Mouse (Mus musculus) kidney, postnatal 10 days (tissue): ENCODE results near the gene Apol6.

Source experiments
- DNase-seq: peaks from one replicate; pipeline ENCODE4 v3.0.0; 2021; ENCODE audit warnings: mixed read lengths

Apol6 gene

DNA sequence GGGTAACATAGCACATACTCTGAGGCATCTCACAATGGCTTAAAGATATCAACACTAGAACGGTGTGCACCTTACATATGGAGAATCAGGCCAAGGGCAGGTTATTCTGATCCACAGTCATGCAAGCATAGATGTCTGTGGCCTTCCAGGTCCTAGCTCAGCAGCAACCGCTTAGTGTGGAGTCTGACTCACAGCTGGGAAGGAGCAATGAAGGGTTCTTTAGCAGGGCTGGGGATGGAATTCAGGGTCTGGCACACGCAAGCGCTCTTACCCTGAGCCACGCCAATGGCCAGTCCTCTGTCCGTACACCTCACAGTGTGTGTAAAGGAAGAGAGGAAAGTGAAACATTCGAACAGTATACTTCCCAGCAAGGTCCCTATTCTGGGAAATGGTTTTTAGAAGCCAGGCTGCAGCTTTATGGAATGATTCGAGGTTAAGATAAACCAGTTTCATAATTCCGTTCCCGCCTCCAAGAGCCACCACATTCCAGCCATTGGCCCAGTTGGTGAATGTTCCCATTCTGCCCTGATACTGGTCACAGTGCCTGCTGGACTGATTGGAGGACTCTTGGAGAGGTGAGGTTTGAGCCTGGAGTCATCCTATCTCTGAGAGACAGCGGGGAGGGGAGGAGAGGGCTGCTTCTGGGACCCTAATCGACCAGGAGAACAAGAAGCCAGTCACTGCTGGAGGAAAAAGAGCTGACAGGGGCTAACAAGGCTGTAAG, at the start of gene Apol6:
Gene Apol6 (plus strand): TSS at position 133 of the 724 bp plus-strand sequence.
- no peak for DNase-seq

DNA sequence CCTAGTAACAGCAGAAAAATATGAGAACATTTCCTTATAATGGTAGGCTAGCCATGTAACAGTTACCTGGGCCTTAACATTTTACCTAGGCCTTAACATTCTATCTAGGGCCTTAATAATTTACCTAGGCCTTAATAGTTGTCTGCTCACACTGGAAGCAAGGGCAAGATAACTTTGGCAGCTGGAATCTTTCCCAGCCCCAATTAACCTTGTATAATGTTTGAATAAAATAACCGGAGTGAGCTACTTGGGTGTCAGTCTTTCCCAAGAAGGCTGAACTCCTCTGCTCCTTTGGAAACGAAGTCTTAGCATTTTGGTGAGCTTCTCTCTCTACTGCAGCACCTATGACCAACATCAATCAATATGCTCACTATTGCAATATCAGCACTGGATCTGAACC, 46.5 kb upstream of the Apol6 start:
- DNase-seq, result no peak

DNA sequence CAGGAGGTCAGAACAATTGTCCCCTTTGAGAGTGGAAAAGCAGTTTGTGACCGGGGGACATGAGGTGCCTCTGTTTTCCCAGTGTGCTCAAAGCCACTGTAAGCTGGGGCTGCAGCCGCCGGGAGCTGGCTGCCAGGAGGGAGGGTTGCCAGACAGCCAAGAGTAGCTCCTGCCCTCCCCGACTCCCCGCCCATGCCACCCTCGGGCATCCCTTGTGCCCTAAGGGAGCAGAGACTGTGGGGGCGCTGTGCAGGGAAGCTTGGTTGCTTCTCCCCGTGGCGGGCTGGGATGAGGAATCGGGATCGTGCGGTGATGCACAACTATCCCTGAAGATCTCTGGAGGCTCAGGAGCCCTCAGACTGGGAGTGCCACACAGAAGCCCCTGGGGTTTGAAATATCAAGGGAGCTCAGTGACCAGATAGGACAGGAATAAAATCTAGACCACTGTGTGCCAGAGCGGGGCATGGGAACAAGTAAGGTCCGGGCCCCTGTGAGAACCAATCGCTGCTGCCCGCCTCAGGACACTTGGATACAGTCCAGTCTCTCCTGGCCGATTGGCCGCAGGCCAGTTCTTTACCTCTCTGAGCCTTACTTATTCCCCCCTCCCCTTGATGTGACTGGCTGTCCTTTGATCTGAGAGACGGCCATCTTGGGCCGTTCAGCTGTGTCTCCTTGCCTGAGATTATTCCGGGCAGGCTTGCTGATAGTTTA, 45.5 kb upstream of the Apol6 start:
- peak; percentile 57 for DNase-seq

DNA sequence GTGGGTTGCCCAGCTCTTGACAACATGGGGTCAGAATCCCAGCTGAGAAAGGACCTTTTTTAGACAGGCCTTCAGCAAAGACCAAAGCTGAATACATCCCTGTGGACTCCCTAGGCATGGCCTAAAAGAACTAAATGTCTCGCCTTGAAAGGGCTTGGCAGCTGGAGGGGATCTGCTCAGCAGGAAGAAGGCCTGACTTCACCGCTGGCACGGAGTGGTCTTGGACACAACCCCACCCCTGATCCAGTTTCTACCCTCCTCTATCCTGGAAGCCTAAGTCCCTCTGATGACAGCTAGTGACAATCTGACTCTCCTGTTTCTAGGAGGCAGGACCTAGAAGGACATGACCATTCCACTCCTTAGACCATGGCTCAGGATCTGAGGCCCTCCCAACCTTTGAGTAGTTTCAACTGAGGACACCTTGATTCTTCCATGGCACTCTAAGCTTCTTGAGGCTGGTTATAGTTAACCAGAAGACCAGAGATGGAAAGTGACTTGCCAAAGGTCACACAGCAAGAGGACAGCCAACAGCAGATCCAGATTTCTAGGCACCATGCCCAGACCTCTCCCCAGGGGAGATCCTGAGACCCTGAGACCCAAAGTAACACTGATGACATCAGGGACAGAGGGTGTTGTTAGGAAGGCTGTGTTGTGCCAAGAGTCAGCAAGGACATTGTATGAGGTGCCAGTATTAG, 41.2 kb upstream of the Apol6 start:
- no peak for DNase-seq

DNA sequence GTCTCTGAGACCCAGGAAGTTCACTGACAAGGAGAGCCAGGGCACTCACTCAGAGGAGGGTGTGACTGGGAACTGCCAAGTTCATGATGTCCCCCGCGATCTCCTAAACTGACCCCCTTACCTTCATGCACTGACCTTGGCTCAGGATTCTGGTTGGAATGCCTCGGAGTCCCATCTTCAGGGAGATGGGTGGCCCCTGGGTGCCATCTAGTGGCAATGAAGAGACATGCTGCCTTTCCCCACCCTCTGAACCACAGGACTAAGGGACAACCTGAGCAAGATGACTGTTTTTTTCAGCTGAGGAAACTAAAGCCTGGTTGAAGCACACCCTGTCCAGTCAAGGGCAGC, 40.7 kb upstream of the Apol6 start:
- peak; percentile 72 for DNase-seq

DNA sequence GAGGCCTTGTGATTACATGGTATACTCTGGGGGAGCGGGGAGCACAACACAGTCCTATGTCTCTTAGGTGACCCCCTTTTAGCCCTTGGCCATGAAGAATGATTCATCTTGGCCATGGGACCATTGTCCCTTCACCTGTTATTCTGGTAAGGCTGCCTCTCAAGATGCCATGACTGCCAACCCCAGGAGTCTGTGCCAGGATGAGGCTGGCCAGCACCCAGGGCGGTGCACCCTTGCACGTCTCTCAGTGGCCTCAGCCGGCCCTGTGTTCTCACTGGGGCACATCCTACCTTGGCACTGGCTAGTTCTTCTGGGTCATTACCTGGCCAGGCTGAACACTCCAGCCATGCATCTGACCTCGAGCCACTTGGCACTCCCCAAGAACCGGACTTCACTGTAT, 35.7 kb upstream of the Apol6 start:
- DNase-seq, result no peak

DNA sequence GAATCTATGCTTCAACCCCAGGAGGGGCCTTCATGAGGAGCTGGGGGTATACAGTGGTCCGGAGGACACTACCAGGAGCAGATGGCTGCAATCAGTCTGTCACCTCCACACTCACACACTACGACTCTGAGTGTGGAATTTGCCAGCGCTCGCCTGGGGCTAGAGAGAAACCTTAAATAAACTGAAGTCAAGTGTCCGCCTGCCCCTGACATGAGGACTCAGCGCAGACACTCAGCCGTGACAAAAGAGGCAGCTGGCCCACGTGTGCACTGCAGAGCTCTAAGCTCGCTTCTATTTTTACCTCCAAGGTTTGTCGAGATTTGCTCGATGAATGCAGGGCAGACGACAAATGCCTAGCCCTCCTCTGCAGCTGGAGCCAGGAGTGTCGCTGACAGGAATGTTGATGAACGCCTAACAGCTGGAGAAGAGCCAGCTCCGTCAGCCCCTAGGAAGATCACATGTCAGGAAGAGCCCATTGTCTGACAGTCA, 30.7 kb upstream of the Apol6 start:
- DNase-seq, result peak; percentile 72

DNA sequence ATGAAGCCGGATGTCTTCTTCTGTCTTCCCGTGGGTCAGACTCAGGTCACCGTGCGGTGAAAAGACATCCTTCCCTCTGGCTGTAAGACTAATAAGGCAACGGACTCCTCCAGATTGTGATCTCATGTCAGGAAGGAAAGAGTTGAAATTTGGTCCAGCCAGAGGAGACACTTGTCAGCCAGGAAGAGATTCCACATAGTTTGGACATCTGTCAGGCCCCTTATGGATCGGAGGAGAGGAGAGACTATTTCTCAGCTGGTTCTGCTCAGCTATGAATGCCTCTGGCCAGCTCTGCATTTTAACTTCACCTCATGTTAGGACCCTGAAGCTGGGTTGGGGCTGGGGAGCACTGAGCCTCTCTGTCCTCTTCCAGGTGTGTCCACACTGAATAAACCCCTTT, 30.1 kb upstream of the Apol6 start:
- DNase-seq, result peak; percentile 38

DNA sequence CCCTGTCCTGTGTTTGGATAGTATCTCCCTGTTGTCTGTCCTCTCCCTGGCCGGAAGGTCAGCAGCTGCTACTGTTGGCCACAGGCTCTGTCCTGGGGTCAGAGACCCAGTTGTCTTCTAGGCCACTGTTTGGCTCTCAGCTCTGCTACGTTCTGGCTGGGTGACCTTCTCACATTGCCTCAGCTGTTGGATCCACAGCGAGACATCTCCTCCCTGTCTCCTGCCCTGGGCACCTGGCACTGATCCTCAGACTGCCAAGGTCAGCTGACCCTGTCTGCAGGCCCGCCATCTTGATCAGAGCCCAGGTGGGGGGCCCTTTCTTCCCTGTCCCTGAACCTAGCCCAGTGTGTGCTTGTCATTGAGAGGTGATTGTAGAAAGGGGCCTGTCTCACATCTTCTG, 29.5 kb upstream of the Apol6 start:
- no peak for DNase-seq

DNA sequence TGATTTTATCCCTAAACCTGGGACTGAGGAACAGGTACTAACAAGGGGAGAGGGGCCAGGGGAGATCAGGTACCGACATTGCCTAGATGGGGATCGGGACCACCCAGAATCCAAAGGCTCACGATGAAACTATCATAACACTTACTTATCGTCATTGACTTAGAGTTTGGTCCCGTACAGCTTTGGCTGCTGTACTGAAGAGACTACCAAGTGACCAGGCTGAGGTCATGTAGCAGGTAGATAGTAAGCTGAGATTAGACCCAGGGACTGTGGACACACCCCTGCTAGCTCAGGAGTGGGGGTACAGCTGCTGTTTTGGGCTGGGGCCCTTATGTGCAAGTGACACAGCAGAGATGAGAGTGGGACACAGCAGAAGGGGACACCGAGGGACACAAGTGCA, 28.0 kb upstream of the Apol6 start:
- DNase-seq, result no peak

DNA sequence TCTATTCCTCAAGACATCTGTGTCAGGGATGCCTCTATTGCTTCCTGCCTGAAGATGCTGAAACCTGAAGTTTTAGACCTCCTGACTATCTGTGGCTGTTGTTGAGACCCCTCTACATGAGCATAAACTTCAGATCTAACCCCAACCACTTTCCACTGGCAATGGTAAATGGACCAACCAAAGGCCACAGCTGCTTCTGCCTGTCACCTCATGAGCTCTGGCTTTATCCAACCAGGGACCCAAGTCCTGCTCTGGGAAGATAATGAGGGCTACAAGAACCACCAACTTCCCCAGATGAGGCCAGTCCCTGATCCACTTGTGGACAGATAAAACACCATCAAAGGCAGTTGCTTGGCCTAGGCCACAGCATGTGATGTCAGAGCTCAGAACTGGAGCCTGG, 26.6 kb upstream of the Apol6 start:
- DNase-seq, result no peak

DNA sequence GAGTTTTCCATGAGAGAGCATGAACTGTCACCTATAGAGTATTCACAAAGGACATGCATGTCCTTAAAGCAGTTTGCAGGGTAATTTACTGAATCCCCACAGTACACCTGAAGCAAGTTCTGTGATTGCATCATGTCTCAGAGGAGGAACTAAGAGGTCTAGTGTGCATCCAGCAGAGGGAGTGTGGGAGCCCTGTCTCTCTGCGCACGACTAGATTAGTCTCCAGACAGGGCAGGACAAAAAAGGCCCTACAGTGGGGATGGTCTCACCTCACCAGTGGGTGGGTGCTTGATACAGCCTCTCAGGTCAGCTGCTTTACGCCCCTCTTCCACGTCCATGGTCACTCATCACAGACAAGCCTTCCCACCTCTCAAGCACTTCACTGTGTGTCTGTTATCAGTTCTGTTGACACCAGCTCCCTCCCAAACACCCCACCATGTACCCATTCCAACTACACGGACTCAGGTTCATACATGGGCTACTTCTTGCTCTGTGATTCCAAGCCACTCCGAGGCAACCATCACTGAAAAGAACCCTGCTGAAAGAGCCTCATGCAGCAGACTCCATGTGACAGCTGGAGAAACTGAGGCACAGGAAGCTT, 25.7 kb upstream of the Apol6 start:
- peak; percentile 71 for DNase-seq

DNA sequence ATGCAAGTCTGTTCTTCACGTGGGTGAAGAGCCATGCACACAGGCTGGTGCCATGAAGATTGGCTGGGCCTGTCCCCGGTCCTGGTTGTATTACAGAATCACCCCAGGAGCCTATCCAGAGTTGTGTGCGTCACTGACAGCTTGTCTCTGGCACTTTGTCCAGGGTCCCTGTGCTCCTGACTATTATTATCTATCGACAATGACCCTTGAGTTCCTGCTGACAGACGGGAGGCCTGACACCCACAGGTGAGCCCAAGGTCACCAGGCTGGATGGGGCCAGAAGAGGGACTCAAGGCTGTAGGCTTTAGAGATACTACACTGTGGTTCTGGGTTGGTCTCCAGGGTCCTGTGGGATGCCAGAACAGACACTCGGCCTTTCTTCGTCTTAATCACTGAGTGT, 25.0 kb upstream of the Apol6 start:
- no peak for DNase-seq

DNA sequence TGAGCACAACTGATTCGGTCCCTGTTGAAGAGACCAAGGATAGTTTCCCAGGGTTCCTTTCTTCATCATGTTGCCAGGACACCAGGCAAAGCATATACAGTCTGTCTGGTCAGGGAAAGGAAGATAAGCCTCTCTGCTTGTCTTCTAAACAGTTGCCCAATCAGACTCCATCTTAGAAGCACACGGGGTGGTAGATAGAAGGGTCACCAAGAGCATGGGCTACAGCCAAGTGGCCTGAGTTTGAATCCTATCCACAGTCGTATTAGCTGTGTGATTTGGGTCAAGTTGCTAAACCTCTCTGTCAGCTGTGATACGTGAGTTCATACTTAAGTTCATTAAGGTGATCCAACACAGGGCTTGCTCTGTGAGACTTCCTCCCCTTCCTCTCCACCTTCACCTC, 24.4 kb upstream of the Apol6 start:
- no peak for DNase-seq

DNA sequence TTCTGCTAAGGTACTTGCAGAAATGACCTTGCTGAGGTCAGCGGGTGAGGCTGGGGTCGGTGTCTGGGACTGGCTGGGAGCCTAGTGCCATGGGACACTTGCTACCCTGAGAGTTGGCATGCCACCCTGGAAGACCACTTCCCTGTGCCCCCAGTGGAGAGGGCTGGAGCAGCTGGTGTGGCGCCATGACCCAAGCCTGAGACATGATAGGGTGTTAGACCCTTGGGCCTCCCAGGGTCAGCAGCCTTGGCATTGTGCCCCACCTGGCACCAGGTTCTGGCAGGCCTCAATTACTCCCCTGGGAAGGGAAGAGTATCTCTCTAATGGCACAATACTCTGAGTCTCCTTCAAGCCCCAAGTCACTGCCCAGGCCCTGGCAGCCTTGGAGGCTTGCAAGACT, 23.5 kb upstream of the Apol6 start:
- no peak for DNase-seq

DNA sequence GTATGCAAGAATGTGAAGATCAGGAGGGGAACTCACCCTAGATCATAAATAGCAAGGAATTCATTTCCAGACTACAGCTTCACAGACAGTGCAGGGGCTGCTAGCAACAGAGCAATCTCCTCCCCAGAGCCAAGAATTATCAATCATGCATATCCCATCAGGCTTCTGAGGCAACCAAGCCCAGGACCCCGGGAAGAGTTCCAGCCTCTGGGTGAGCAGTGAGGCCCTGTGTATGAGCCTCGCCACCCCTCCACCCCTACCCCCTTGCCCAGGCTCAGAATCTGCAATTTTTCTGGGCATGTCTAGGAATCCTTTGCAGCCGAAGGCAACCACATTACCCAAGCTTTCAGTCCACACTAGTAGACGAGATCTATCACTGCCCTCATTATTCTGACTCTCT, 22.7 kb upstream of the Apol6 start:
- no peak for DNase-seq

DNA sequence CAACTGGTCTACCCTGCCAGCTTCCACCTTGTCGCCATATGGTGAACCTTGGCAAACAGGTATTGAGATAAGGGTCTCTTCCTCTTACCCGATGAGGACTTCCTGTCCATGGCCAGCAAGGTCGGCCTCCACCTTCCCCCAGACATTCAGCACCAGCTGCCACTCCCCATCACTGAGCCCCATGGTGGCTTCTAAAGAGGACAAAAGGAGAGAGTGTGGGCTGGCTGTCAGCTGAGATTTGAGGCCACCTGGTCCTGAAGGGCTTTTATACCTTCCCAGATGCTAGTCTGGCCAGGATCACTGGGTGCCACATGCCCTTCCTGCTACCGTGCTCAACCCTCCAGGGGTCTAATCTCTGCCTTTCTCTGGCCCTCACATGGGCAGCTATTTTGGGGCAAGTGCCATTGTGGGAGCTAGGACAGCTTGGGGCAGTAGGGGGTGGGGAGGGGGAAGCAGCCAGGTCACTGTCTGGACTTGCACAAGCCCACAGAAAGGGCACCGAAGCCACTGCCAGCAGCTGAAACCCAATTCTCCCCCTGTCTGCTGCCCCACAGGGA, 22.1 kb upstream of the Apol6 start:
- DNase-seq, result no peak

DNA sequence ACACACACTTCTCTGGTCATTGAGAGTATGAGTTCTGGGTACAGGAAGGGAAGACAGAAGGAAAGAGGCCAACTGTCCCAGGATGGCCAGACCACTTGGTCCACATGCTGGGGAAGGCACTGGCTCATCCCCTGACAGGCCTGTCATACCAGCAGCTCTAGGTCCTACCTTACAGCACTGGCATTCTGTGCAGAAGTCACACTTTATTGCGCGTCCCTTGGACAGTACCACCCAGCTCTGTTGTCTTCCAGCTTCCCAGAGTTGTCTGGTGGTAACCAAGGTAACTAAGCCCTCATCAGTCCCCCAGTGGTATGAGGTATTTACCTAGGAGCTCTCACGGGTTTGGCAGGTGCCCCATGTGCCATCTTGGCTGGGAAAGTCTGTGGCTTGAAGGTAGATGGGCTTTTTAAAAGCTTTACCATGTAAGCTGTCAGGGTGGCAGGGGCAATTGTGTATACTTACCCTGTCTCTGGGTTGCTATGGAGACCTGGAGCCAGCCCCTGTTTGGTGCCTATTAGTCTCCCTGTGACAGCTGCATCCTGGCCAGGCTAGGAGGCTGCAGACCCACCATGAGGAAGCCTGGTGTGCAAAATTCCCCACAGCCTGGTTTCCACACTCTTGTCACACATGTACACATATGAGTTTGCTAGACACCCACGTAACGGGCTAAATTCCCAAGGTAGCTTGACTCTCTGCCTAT, 18.5 kb upstream of the Apol6 start:
- no peak for DNase-seq

DNA sequence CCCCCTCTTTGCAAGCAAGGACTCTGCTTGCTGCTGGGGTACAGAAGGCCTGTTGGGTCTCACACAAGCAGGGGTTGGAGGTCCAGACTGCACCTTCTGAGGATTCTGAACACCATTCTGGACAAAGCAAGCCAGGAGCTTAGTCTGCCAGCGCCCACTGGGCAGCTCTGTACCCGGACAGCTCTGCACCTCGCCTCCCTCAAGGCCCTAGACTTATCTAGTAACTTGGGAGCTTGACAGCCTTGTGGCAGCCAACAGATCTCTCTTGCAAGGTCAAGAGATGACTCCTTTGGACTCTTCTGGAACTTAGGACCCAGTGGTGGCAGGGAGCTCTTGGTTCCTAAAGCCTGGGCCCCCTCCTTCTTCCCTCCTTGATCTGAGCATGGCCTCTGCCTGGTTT, 17.4 kb upstream of the Apol6 start:
- DNase-seq, result no peak

DNA sequence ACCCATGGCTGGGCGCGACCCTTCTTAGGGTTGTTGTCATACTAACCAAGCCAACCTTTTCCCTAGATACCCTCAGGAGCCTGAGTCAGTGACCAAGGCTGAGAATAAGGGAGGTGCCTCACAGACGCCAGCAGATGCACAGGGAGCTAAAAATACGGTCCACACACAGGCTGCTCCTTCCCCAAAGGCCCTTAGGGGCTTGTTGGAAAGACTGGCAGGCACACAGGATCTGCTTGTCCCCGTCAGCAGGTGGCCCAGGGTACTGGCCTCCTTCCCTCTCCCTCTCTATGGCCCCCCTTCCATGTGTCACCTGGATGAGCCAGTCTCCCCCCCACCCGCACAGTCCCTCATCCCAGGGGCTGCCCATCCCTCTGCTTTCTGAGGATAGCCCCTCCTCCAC, 16.9 kb upstream of the Apol6 start:
- no peak for DNase-seq

DNA sequence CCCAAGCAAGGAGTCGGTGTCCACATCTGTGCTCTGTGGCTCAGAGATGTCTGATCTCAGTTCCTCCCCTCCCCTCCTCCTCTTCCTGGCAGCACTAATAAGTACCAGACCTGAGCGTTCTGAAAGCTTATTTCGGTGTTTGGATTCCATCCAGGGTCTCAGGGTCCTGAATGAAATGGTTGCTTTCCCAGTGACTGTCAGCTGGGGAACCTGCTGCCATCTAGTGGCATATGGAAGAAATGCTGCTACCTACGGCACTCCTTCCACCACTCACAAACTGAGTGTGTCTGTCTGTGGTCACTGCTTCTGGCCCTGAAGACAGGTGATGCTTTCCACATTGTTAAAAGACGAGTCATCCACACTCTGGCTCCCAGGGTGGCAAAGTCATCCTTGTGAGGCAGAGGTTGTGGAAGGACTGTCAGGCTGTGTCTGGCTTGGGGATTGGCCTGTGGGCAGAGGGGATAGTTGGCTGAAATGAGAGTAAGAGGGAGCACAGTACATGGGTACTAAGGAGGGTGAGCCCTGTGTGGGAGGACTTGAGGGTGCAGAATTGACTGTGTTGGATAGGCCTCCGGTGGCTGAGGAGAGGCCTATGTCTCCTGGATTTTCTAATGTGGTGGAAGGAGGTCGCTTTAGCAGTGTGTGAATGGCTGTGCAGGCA, 15.1 kb upstream of the Apol6 start:
- DNase-seq, result peak; percentile 80

DNA sequence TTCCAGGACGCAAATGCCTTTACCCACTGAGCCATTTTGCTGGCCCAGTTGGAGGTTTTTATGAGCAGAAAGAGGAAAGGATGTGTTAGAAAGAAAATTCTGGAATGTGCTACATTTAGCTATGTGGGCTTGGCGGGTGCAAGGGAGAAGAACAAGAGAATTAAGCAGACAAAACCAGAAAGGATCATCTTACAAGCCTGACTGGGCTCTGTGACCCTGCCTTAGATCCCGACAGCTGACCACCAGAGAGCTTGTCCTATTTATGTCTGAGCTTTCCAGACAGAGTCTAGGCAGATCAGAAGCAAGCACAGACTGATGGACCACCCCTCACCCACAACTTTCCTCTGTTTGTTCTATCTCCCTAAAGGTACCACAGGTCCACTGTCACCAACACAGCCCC, 13.3 kb upstream of the Apol6 start:
- DNase-seq, result no peak
